Mouse (Mus musculus) heart, postnatal 14 days (tissue): Measurements from ENCODE around the gene Stx16. TPM values are rescaled to one million over a fixed set of nuclear protein-coding genes. Genes with fewer than 3 reads are reported as not detected.

Experiments used
- DNase-seq, 2 experiments: peaks; one replicate each; pipeline ENCODE4 v3.0.0; 2021 to 2022
- intact Hi-C: fragments of 180-260 bp; cut with DNase I; formaldehyde crosslinking; loops from one replicate; pipeline ENCODE4 v1.15.1; 2025
- total RNA-seq, 2 experiments: library from RNA; stranded (reverse); gene quantifications; 2 replicates each; pipeline ENCODE4 v1.2.3; 2021

Gene Stx16
- total RNA-seq, 2 experiments from 2014 or later = 25.9 to 30.0 TPM

DNA sequence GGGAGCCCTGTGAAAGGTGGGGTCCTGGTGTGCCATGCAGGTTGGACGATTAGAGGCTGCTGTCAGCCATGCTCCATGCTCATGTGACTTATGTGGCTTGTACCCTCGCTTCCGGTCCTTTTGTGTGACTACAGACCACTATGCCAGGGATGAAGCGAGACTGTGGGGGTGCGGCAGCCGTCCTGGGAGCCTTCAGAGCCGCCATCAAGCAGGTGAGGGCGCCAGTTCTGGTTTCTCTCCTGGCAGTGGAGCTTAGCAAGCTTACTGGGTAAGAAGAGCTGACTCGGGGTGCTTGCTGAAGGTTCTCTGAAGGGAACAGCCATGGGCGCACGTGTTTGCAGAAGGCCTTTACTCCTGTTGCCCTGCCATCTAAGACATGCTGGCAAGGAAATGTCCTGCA, 43.2 kb downstream of the Stx16 start:
- no peak for DNase-seq
- intact Hi-C loops = loop anchor here (10.0 kb wide), 2 partner anchors 176 to 316 kb away; partner anchors contain the start of gene Ctsz

DNA sequence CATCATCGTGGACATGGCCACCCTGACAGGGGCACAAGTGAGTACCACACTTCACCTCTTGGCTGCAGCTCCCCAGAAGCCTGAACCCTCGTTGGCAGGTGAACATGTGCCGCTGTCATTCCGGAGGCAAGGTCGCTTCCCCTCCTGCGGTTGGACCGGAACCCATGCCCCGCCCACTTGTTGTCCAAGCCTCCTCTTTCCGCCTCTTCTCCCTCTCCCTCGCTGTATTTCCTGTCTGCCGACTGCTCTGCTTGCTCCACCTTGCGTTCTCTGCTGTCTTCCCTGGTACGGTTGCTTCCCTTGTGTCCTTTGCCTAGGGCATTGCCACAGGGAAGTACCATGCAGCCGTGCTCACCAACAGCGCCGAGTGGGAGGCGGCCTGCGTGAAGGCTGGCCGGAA, 44.5 kb downstream of the Stx16 start:
- DNase-seq = no peak
- intact Hi-C loops = no loop called here

DNA sequence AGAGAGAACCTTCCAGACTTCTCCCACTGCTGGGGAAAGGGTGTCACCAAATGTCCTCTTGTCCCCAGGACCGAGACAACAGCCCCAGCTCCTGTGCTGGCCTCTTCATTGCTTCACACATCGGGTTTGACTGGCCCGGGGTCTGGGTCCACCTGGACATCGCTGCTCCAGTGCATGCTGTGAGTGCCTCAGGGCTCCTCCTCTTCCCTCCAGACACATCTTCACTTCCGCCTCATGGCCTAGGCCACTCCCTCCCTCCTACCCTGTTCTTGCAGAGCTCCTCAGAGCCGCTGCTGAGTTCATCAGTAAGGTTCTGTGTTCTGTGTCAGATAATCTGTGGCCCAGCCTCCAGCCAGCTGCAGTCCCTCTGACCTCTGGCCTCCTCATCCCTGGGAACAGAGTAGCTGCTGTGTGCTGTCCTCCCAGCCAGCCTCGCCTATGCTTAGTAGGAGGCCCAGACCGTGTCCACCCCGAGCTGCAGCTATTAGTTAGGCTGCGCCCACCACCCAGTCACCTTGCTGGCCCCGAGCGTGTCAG, 45.4 kb downstream of the Stx16 start:
- DNase-seq = peak in 1 of 2 experiments; percentile 25
- intact Hi-C loops = no loop called here

DNA sequence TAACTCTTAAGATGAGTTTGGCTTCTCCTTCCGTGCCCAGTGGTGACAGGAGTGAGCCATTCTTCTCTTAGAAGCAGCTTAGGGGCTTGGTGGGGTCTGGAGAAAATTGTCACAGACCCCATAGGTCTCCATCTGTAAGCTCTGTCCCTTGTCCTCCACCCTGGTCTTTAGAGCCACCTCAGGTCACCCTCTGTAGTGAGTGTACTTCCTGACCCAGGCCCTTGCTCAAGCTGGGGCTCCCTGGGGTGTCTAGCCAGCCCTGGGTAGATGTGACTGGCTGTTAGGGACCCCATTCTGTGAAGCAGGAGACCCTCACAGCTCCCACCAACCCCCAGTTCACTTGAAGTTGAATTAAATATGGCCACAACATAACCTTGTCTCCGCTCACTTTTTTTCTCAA, 46.2 kb downstream of the Stx16 start:
- intact Hi-C loops = no loop called here

DNA sequence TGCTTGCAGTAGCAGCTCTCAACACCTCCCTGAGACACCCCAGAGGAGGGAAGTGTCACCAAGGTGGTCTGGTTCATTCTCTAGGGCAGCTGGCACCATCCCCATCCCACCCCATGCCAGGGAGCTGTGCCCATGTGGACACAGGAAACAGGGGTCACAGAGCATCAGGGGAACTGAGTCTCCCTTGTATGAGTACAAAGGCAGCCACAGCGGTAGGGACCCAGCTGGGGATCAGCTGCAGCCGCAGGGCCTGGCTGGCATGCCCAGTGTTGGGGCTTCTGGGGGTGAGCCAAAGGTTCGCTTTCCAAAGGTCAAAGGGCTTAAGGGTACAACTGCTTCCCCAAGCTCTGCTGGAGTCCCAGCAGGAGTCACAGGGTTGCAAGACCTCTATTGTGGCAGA, 47.6 kb downstream of the Stx16 start:
- intact Hi-C loops = no loop called here
- no peak for DNase-seq

More for the DNA sequence above, 46.2 kb downstream of the Stx16 start:
- no peak for DNase-seq

DNA sequence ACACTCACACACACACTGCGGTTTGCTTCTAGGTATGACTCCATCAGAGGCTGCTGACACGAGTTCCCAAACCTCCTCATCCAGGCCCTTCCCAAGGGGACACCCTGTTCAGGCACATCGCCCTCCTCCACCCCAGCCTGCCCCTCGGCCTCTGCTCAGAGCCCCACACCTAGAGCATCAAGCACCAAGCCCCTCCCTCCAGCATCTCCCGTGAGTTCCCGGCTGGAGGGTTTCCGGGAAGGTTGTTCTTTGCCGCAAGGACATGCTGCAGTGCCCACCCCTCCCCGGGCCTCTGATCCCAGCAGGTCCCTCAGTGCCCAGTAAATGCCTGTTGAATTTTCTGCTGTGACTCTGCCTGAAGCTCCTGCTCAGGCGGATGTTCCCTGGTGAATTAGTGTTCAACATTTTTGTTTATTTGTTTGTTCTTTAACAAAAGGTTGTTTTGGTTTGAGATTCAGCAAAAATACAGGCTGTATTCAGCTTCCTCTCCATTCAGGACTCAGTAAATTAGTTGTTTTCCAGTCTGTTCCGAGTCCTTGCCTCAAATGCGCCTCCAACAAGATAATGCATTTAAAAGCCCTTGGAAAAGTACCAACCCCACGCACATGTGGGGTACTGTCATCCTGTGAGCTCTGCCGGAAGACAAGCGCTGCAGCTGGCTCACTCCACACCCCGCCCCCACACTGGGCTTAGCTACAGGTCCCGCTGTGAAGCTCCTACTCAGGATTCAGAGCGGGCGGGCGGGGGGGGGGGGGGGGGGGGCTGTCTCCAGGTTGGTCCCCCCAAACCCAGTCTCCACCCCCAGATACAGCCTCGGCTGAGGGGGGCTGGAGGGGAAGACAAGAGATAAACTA, 50.6 kb downstream of the Stx16 start:
- DNase-seq = peak in 1 of 2 experiments; percentile 57

DNA sequence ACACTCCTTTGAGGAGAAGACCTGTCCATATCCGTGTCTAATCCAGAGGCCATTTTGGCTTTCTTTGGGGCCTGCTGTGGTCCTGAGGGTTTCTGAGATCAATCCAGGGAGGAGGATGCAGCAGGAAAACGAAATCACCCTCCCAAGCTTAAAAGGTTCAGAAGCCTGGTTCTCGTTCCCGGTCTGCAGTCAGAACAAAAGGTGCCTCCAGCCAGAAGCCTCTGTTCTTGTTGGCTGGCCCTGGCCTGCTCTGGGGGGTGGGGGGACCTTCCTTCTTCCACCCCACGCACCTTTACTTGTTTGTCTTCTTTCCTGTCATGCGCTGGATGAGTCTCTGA, 51.2 kb downstream of the Stx16 start:
- intact Hi-C loops = no loop called here
- no peak for DNase-seq

More for the DNA sequence above, 50.6 kb downstream of the Stx16 start:
- intact Hi-C loops = no loop called here

DNA sequence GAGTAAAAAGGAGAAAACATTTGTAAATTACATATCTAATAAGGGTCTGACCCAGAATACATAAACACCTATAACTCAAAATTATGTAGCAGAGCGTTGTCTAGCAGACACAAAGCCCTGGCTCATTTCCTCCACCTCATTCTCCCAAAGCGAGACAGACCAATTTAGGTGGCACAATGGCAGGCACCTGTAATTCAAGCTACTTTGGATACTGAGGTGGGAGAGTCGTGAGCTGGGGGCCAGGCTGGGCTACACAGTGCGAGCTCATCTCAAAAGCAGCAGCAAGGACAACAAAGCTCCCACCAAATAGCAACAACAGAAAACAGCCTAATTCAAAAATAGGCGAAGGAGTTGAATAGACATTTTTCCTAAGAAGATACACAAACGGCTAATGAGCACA, 52.8 kb downstream of the Stx16 start:
- intact Hi-C loops = no loop called here
- DNase-seq = no peak

DNA sequence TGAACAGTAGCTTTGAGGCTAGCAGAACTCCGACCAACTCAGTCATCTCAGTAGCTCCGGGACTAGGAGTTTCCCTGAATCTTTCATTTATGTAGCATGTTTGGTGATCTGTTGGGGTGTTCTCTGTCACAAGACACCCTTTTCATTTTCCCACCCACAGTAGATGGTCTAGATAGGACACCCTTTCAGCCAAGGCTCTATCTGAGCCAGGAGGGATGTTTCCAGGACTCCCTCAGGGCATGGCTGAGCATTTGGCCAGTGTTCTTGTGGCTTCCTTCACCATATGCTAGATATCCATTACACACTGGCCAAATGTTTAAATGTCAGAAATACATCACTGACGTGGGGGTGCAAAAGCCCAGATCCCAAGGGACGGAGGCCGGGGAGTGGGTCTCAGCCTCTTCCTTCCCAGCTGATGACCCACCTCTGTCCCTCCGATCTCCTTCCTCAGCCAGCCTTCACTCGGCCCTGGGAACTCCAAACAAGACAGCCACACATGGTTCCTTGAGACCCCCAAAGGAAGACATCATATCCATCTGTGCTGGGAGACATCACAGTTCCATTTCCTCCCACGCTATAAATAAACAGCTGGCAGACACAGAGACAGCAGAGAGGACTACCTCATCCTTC, 54.5 kb downstream of the Stx16 start:
- no peak for DNase-seq
- intact Hi-C loops = no loop called here

DNA sequence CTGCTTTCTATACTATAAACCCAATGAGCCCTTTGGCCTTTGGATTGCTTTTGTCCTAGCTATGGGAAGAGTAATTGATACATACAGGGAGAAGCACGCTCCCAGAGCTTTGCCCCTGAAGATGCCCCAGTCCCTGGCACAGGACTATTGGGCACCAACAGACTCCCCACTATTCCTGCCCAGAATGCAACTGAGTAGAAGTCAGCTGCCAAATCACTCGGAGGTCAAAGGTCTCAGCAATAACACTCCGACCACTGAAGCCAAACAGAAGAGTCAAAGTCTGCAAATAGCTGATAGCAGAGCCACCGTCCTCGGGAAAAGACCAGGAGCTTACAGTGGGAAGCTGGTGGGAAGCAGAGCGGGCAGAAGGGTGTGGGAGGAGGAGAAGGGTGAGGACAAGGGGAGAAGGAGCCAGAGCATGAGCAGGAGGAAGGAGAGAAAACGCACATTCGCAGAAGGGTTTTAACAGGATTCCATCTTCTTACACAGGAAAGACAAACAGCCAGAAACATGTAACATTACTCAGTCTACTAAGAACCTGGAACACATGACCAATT, 56.4 kb downstream of the Stx16 start:
- DNase-seq = no peak
- intact Hi-C loops = no loop called here

Other genes starting within 250 kb of the Stx16 start
- gene Npepl1, start 34.0 kb downstream of the Stx16 start, total RNA-seq = 10 to 100 TPM; 54.6 to 57.4 TPM
- 1,000 to 10,000 TPM; 1,353 to 1,383 TPM for gene Gnas, start 208.0 kb downstream of the Stx16 start, total RNA-seq